Mouse (Mus musculus) adrenal gland, postnatal 4 days (tissue): Measurements from ENCODE around the gene Rad50. TPM values are rescaled to one million over a fixed set of nuclear protein-coding genes. Genes with fewer than 3 reads are reported as not detected.

Source experiments
- DNase-seq, 2 experiments: peaks; one replicate each; pipeline ENCODE4 v3.0.0; 2021 to 2022; ENCODE audit warnings: low spot score in 2 of 2, mixed read lengths in 2 of 2
- total RNA-seq, 2 experiments: library from RNA; stranded (reverse); gene quantifications; 2 replicates each; pipeline ENCODE4 v1.2.3; 2021

Rad50 gene
- total RNA-seq, 2 experiments from 2014 or later: 21.5 to 24.4 TPM

- no peak for DNase-seq
Observed at GRCm38 (mm10) chr11:53636183-53636646, 70.9 kb downstream of the Rad50 start.

- DNase-seq: no peak
Observed at GRCm38 (mm10) chr11:53635590-53636182, 71.4 kb downstream of the Rad50 start.

DNA sequence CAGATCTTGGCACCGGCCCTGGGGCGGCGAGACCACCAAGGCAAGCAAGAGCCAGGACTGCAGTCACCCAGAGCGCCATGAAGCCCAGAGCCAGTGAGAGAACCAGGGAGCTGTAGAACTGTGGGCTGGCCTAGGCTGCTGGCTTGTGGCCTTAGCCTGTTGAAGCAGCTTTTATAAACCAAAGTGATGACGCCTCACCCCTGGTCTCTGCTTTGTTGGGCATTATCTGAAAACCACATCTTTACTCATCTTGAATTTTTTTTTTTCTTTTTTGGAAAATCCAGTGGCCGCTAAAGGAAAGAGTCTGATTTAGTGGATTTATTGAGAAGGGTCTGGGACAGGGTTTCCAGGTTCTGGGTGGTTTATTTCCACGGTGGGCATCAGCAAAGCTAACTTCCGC, 72.6 kb downstream of the Rad50 start, which contains the start of gene Il13:
Gene Il13 (minus strand): TSS at position 147 of the 400 bp plus-strand sequence.
- no peak for DNase-seq

GRCm38 (mm10) chr11:53633644-53634043, 73.5 kb downstream of the Rad50 start:
- no peak for DNase-seq

- no peak for DNase-seq
Observed at GRCm38 (mm10) chr11:53632122-53632733, 74.9 kb downstream of the Rad50 start.

DNA sequence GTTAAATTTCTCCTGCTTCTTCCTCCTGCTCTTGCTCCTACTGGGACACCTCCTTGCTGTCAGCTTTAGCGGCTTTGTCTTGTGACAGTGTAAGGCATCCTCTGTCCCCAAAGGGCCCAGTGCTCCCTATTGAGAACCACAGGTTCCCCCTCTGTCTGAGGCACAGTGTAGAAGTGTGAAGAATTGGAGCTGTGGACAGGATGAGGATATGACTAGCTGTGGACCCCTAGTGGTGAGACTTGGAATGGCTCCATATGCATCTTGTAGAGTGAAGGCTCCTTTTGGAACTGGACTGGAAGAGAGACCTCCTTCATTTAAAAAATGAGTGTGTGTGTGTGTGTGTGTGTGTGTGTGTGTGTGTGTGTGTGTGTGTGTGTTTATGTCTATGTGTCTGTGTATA, 79.3 kb downstream of the Rad50 start:
- peak in 1 of 2 experiments; percentile 52 for DNase-seq

DNA sequence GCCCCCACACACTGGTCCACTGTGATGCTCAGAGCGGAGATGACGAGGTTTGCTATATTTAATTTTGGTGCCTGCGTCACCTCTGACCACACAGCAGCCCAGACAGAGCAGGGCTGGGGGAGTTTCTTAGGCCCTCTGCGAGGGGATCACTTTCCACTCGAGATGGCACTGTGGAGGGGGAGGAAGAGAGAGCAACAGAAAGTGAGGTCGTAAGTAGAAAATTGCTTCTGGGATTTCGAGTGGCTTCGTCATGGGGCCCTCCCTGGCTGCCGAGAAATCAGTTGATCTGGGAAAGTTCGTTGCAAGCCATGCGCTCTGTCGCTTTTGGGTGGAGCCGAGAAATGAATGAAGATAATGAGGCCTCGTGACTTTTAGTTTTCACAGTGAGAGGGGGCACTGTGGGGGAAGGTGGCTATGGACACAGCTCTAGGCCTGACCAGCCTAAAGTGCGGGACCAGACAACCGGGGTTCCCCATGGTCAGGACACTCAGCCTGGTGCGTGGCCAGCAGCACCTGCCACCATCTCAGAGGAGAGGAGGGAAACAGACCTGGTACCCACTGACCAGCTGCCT, 80.2 kb downstream of the Rad50 start:
- no peak for DNase-seq

DNA sequence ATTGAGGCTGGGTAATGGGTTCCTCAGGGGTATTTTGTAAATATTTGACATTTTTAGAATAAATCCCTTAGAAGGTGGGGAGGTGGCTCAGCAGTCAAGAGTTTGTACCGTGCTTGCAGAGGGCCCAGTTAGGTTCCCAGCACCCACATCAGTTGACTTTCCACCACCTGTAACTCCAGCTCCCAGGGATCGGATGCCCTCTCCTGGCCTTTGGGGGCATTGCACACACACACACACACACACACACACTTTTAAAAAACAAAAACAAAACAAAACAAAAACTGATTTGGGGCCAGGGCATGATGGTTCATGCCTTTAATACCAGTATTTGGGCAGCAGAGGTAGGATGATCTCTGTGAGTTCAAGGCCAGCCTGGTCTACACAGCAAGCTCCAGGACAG, 83.0 kb downstream of the Rad50 start:
- no peak for DNase-seq

DNA sequence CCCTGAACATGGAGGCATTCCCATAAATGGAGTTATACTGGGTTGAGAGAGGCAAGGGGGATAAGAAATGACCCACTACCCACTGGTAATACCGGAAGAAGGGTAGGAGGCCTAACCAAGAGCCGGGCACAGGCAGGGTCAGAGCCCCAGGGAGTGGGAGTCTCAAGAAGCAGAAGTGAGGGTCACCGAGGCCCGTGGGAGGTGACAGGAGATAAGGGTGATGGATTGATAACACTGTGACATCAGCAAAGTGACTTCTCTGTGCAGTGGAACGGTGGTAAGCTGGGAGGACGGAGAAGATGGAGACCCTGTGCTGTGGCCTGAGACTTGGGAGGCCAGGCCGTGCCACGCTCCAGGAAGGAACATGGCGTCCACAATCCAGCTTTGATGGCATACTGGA, 83.5 kb downstream of the Rad50 start:
- no peak for DNase-seq

- no peak for DNase-seq
Observed at GRCm38 (mm10) chr11:53622440-53622806, 84.7 kb downstream of the Rad50 start.

DNA sequence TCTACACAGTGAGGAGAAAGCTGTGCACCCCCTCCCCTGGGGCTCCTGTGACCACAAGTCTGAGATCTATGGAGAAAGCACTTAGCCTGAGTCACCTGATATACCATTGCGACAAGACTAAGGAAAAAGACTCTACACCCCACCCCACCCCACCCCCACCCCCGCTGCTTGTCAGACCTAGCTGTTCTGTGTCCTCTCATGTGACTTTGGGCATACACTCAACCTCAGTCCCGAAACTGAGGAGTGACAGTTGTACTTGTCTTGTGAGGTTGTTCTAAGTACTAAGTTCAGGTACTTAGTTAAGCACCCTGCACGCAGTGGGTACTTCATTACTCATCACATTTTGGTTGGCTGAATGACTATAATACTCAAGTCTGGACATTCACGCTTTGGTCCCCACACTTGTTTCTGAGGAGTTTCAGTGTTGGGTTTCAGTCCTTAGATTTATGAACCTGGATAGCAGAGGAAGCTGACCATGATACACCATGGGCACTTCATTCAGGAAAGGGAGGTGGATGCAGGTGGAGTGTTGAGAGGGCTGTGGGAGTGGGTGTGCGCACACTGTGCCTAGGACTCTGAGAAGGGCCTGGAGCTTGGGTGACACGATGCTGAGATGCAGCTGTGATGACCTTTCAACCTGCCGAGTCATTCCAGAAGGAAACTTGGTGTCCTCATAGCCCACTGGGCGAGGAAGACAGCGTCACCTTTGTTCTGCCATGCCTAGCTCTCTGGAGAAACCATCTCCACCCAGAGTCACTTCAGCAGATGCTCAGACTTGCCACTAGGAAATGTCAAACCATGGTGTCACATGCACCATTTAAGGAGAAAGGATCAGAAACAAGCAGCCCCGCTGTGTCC, 85.3 kb downstream of the Rad50 start:
- DNase-seq: no peak

DNA sequence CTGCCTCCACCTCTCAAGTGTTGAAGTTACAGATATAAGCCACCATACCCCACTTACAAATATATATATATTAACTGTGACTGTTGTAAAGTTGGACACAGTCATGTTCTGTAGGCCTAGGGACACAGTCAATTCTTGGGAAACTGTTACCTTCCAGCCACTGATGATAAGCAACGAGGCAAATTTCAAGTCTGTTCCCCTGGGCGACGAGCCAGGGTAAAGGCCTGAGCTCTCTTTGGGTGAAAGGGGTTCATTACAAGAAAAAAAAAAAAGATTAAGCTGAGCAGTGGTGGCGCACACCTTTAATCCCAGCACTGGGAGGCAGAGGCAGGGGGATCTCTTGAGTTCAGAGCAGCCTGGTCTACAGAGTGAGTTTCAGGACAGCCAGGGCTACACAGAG, 87.0 kb downstream of the Rad50 start:
- DNase-seq: no peak

DNA sequence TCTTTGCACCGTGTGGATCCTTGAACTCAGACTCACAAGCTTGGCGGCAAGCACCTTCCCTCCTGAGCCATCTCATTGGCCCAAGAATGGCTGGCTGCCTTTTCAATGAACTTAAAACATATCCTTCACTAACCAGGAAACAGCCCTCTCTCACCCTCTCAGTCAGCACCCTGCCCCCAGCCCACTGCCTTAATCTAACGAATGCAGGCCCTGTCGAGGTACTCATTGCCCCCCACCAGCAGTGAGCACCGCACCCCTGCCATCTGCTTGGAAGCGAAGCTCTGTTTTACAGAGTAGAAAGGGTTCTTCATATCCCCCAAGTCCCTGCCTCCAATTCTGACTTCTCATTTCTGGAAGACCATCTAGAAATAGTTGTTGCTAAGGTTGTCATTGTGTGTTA, 87.7 kb downstream of the Rad50 start:
- DNase-seq: no peak

- no peak for DNase-seq
Observed at GRCm38 (mm10) chr11:53618619-53619198, 88.4 kb downstream of the Rad50 start, which contains the start of gene Il4. Gene Il4, minus strand, starts transcription at chr11:53618669.

DNA sequence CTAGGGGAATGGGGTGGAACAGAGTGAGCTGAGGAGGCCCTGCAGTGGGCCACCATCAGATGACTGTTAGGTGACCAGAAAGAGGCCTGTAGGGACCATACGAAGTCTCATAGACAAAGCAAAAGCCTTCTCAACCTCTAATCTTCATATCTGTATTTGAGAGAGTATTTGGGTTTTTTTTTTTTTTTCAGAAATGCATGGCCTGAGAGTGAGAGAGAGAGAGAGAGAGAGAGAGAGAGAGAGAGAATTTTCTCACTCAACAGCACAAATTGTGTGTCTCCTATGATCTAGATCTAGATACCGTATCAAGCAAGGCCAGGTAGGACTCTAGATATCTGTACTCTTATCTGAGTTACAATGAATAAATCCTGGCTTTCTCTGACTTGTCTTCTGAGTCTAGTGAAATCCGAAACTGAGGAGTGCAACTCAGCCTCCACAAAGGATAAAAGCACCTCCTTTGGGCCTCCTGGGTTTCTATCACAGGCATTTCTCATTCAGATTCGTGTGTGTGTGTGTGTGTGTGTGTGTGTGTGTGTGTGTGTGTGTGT, 89.5 kb downstream of the Rad50 start:
- DNase-seq: no peak

GRCm38 (mm10) chr11:53616748-53617558, 90.2 kb downstream of the Rad50 start:
- no peak for DNase-seq

DNA sequence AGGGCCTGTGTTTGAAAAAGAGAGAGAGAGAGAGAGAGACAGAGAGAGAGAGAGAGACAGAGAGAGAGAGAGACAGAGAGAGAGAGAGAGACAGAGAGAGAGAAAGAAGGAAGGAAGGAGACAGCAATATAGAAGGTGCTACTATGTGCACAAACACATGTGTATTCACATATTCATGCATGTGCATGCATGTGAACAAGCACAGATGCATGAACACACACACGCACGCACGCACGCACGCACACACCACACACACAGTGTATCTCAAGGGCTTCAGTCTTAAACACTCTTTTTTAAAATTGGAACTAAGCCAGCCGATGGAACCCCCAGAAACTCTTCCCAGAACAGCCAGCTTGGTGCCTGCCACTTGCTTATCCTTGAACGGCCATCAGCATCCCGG, 91.5 kb downstream of the Rad50 start:
- no peak for DNase-seq

DNA sequence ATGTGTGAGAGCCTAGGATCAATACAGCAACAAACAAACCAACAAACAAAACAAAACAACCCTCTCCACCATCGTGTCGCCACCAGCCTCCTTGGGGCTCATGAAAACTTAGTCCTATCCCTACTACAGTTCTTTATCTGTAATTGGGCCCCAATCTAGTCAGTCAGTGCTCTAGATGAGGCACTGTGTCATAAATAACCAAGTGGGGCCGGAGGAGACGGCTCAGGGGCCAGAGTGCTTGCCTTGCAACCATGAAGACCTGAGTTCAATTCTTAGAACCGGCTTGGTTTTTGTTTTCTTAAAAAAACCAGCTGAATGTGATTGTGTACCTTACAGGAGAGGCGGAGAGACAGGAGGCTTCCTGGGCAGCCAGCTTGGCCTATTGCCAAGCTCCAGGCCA, 91.9 kb downstream of the Rad50 start:
- DNase-seq: no peak

DNA sequence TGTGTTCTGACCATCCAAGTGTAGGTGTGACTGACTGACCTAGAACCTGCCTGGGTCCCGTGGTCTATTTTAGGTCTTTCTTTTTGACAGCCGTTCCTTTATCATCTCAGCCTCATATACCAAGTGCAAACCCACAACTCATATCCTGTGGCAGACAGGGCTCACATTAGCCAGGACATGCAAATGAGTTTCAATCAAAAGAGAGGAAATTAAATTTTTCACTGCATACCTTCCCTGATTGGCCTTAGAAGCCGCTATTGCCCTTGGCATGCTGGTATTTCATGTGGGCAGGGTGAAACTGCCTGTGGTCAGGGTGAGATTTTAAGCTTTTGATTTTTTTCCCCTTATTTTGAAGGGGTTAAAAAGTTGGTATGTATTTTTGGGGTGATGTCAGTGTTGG, 97.4 kb downstream of the Rad50 start:
- DNase-seq: no peak

GRCm38 (mm10) chr11:53609231-53609630, 97.9 kb downstream of the Rad50 start:
- no peak for DNase-seq
